Mouse (Mus musculus) intestine, embryonic 16.5 days (tissue): ENCODE measurements around the gene 4930404H24Rik. TPM values are rescaled to one million over a fixed set of nuclear protein-coding genes. Genes with fewer than 3 reads are reported as not detected.

Experiments
- ATAC-seq: fragments of 200-750 bp; cut with Nextera tagmentation; 2 replicates; pipeline ENCODE4 v1.8.0; 2017; ENCODE audit warnings: moderate TSS enrichment, moderate library complexity
- H3K27ac ChIP-seq: fragments of 300-500 bp; sonication (generic); 2 replicates; pipeline ENCODE4 v1.5.1; 2014; ENCODE audit warnings: mild to moderate bottlenecking, low read length
- H3K27me3 ChIP-seq: fragments of 300-500 bp; sonication (generic); replicated peaks from 2 replicates; pipeline ENCODE4 v1.6.1; 2014; ENCODE audit warnings: low read length, control low read depth, mixed read lengths; ENCODE audit not compliant: control insufficient read depth, insufficient read depth
- H3K36me3 ChIP-seq: fragments of 300-500 bp; sonication (generic); 2 replicates; pipeline ENCODE4 v1.6.1; 2014; ENCODE audit warnings: low read length, control low read depth; ENCODE audit not compliant: control insufficient read depth, insufficient read depth
- H3K4me1 ChIP-seq: fragments of 300-500 bp; sonication (generic); 2 replicates; pipeline ENCODE4 v1.6.1; 2014; ENCODE audit warnings: low read length, control low read depth, mixed read lengths; ENCODE audit not compliant: control insufficient read depth, insufficient read depth
- H3K4me2 ChIP-seq: fragments of 300-500 bp; sonication (generic); 2 replicates; pipeline ENCODE4 v1.6.1; 2014; ENCODE audit warnings: low read depth, low read length, control low read depth
- H3K4me3 ChIP-seq: fragments of 300-500 bp; sonication (generic); 2 replicates; pipeline ENCODE4 v1.5.1; 2014; ENCODE audit warnings: mild to moderate bottlenecking, low read length
- H3K9ac ChIP-seq: fragments of 300-500 bp; sonication (generic); 2 replicates; pipeline ENCODE4 v1.6.1; 2014; ENCODE audit warnings: low read depth, low read length
- H3K9me3 ChIP-seq: fragments of 300-500 bp; sonication (generic); 2 replicates; pipeline ENCODE4 v1.6.1; 2016; ENCODE audit warnings: low read length, control low read depth; ENCODE audit not compliant: control insufficient read depth
- WGBS: fragments of 180-500 bp; shearing (Covaris S2); extraction: QIAGEN DNeasy Blood & Tissue Kit; methylation state at CpG from one replicate; pipeline ENCODE4 v1.1.7; 2014; 5-methylcytosine and 5-hydroxymethylcytosine counted together
- polyA plus RNA-seq: library from polyadenylated mRNA; unstranded; fragments of >200 nt; fragmentation: Nextera tagmentation; extraction: Ambion mirVana; gene quantifications from 2 replicates; pipeline ENCODE4 v1.2.1, GENCODE M21; 2015

4930404H24Rik gene
- polyA plus RNA-seq, 1 experiment from 2014 or later = not detected

DNA sequence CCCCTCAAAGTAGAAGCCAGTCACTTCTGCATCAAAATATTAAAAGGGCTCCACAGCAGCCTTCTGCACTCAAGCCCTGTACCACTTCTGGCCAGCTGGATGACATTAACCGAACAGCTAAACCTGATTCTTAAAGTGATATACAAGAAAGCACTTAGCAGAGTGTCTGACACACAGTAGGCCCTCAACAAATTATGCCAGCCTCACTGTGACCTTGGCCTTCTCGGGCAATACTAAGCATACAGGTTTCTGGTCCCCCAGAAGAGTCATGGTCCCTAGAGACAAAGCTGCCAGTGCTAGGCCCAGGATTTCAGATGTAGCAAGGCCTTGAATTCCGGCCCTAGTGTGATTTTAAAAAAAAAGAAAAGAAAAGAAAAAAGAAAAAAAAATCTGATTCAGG, 46.3 kb downstream of the 4930404H24Rik start:
- Histone ChIP-seq H3K4me2 (no peak overlapping the region), H3K9me3 (no peaks in the 10 kb centered on the region), H3K4me3 (no peak overlapping the region), H3K9ac (no peak overlapping the region), H3K4me1 (no peaks in the 10 kb centered on the region), H3K36me3 (no peaks in the 10 kb centered on the region), H3K27ac (no peak overlapping the region), H3K27me3 (no peaks in the 10 kb centered on the region)
- no peak for ATAC-seq
- 81% methylated on average over 3 of the region's 3 CpGs for WGBS

DNA sequence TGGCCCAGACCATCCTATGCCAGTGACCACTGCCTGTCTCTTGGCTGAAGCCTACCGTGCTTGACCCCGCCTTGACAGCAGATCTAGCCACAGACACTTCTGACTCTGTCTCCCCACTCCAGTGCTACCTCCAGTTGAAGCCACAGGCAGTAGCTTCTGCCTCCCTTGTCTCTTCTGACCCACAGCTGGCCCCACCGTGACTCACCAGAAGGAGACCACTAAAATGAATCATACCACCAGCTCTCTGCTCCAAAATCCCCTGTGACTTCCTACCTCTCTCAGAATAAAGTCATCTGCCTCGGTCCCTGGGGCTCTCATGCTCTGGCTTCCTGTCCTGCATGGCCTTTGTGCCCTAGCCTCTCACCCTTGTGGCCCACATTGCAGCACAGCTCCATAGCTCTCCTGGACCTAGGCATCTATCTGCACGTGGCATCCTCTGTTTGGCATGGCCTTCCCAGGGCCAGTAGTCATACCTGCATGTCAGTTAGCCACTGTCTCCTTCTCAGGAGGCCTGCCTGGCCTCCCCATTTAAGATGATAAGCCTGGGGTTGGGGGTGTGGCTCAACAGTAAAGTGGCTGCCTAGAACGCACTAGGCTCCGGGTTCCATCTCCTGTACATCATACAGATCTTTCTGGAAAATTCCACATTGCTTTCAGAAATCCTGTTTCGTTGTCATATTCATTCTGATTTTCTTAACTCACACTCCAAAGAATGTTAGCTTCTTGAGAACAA, 50.5 kb downstream of the 4930404H24Rik start:
- ATAC-seq = no peak
- H3K9me3 ChIP-seq = no peaks in the 10 kb centered on the region
- no peak overlapping the region for H3K4me3 ChIP-seq
- H3K36me3 ChIP-seq = no peaks in the 10 kb centered on the region
- H3K27ac ChIP-seq = no peak overlapping the region
- H3K27me3 ChIP-seq = no peaks in the 10 kb centered on the region
- H3K4me2 ChIP-seq = no peak overlapping the region
- no peak overlapping the region for H3K9ac ChIP-seq
- H3K4me1 ChIP-seq = peaks cover 16% of the 10 kb centered on the region
- WGBS = 84% methylated on average over 8 of the region's 8 CpGs

Other genes starting within 250 kb of the 4930404H24Rik start
- gene Kif3b, start 201.4 kb upstream of the 4930404H24Rik start, polyA plus RNA-seq = 8.2 and 8.3 TPM in 2 replicates
- gene Asxl1, start 147.0 kb upstream of the 4930404H24Rik start, polyA plus RNA-seq = 6.8 and 6.9 TPM in 2 replicates
- 28.6 and 34.2 TPM in 2 replicates for gene Nol4l, start 37.2 kb downstream of the 4930404H24Rik start, polyA plus RNA-seq
- 84.5 and 88.4 TPM in 2 replicates for gene Commd7, start 140.0 kb downstream of the 4930404H24Rik start, polyA plus RNA-seq
- 6.4 and 7.8 TPM in 2 replicates for gene Dnmt3b, start 156.7 kb downstream of the 4930404H24Rik start, polyA plus RNA-seq
- not detected in 2 replicates for gene Dnmt3c, start 203.9 kb downstream of the 4930404H24Rik start, polyA plus RNA-seq
- 200 and 227 TPM in 2 replicates for gene Mapre1, start 248.5 kb downstream of the 4930404H24Rik start, polyA plus RNA-seq